Mouse (Mus musculus) hindbrain, postnatal 0 days (tissue): Measurements from ENCODE around the gene Fam184b. TPM values are rescaled to one million over a fixed set of nuclear protein-coding genes. Genes with fewer than 3 reads are reported as not detected.
"Not testable (repeated sequence)": the region's sequence is repeated elsewhere in the genome, so short reads cannot be mapped to it uniquely, and the experiment has no call there.

ENCODE experiments used
- ATAC-seq: fragments of 200-750 bp; cut with Nextera tagmentation; 2 replicates; pipeline ENCODE4 v1.8.0; 2017; ENCODE audit warnings: mild to moderate bottlenecking, moderate TSS enrichment, moderate library complexity
- DNase-seq: peaks from one replicate; pipeline ENCODE4 v3.0.0-alpha.2; 2015; ENCODE audit warnings: low spot score
- H3K27ac ChIP-seq: fragments of 300-500 bp; sonication (generic); 2 replicates; pipeline ENCODE4 v1.5.1; 2014; ENCODE audit warnings: mild to moderate bottlenecking
- H3K27me3 ChIP-seq: fragments of 300-500 bp; sonication (generic); 2 replicates; pipeline ENCODE4 v1.6.1; 2014; ENCODE audit warnings: low read length, mixed read lengths; ENCODE audit not compliant: insufficient read depth
- H3K36me3 ChIP-seq: fragments of 300-500 bp; sonication (generic); 2 replicates; pipeline ENCODE4 v1.6.1; 2014; ENCODE audit warnings: low read length, mixed read lengths; ENCODE audit not compliant: insufficient read depth
- H3K4me1 ChIP-seq: fragments of 300-500 bp; sonication (generic); 2 replicates; pipeline ENCODE4 v1.6.1; 2014; ENCODE audit warnings: antibody characterized with exemption, low read length, mixed read lengths; ENCODE audit not compliant: insufficient read depth
- H3K4me2 ChIP-seq: fragments of 300-500 bp; sonication (generic); 2 replicates; pipeline ENCODE4 v1.6.1; 2014; ENCODE audit warnings: low read depth, mild to moderate bottlenecking, low read length, moderate library complexity, mixed read lengths
- H3K4me3 ChIP-seq: fragments of 300-500 bp; sonication (generic); 2 replicates; pipeline ENCODE4 v1.5.1; 2014; ENCODE audit warnings: low read length
- H3K9ac ChIP-seq: fragments of 300-500 bp; sonication (generic); replicated peaks from 2 replicates; pipeline ENCODE4 v1.6.1; 2014; ENCODE audit warnings: mild to moderate bottlenecking, low read length, moderate library complexity, mixed read lengths
- H3K9me3 ChIP-seq: fragments of 300-500 bp; sonication (generic); 2 replicates; pipeline ENCODE4 v1.6.1; 2016; ENCODE audit warnings: low read length, mixed read lengths
- CTCF ChIP-seq: IDR thresholded peaks from 2 replicates; pipeline ENCODE4 v1.5.1; 2016; ENCODE audit warnings: antibody characterized with exemption, control low read depth, low read depth
- WGBS: fragments of 180-500 bp; shearing (Covaris S2); extraction: QIAGEN DNeasy Blood & Tissue Kit; methylation state at CpG from one replicate; pipeline ENCODE4 v1.1.7; 2014; 5-methylcytosine and 5-hydroxymethylcytosine counted together
- polyA plus RNA-seq: library from polyadenylated mRNA; unstranded; fragments of >200 nt; fragmentation: Nextera tagmentation; extraction: Ambion mirVana; gene quantifications from 2 replicates; pipeline ENCODE4 v1.2.1, GENCODE M21; 2015
- total RNA-seq: library from RNA; depleted of rRNA; stranded (reverse); fragments of >200 nt; gene quantifications from 2 replicates; pipeline ENCODE4 v1.2.3, GENCODE M21; 2014

Fam184b gene
- total and polyA plus RNA-seq, 2 experiments from 2014 or later, result 15.1 to 15.3 TPM

DNA sequence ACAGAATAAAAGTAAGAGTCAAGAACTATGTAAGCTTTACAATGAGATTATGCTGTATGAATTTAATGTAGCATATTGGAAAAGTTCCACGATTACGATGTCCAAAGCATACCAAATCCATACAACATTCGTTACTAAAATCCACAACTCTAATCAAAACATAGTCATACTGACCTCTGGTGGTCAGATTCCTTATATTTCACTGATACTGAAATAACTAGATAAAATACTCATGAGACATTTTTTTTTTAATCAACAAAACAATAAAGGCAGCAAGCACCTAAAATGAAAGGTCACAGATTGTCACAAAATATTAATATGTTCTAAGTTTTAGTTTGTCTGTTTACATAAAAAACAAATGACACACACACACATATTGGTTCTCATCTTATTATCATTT is 28.9 kb upstream of the Fam184b start:
- Histone ChIP-seq H3K9ac (no peak overlapping the region), H3K27ac (no peak overlapping the region), H3K27me3 (no peaks in the 10 kb centered on the region), H3K9me3 (no peaks in the 10 kb centered on the region), H3K4me1 (peaks cover 4% of the 10 kb centered on the region; the same call in 1 of the 2 replicates), H3K4me3 (peak overlapping the region; percentile 69; the same call in 1 of the 2 replicates), H3K36me3 (no peaks in the 10 kb centered on the region), H3K4me2 (peak overlapping the region; percentile 98)
- WGBS, result 9% methylated on average over 3 of the region's 3 CpGs
- ATAC-seq, result no peak
- TF ChIP-seq CTCF, result peak; percentile 63
- peak; percentile 86 for DNase-seq

DNA sequence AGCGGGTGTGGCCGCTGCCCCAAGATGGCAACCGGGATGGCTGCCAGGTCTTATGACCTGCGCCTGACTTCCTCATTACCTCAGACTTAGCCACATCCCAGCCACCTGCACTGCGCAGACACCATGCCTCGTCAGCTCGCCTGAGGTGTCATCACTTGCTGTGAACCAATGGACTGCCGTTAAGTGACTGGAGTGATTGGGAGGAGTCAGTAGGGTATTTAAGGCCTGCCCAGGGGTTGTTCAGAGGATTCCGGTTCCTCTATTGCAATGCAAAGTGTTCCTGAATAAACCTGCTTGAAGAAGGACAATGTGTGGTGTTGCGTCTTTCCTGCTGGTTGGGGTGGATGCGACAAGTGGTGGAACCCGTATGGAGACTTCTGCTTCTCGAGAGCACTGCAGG is 19.0 kb upstream of the Fam184b start:
- not testable (repeated sequence) for H3K4me3 ChIP-seq, H3K27me3 ChIP-seq, H3K36me3 ChIP-seq, DNase-seq, H3K4me2 ChIP-seq, ATAC-seq, H3K27ac ChIP-seq, H3K4me1 ChIP-seq, H3K9me3 ChIP-seq, H3K9ac ChIP-seq
- WGBS, result 96% methylated on average over 13 of the region's 13 CpGs

DNA sequence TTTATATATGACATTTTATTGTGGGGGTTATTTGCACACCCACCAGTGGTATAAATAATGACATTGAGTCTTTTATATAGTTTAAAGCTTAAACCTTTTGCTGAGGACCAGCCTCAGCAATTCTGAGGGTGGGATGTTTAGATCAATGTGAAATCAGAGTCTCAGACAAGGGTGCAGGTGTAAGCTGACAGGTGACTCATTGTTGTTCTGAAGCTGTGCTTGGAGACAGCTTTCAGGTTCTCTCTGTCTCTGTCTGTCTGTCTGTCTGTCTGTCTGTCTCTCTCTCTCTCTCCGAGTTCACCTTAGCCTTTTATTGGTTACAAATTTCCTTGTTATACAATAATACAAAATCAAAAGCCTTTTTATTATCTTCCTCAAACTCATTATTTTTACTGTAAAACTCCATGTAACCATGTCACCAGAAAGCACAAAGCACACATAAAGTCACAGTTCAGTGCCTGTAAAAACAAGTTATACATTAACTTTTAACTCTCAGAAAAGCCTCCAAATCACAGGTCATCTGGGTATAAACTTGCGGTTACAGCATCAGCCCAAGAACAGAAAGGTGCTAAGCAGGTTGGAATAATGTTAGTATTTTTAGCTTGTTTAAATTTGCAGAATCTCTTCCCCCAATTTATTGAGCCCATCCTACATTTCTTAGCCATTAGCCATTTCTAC is 11.8 kb upstream of the Fam184b start:
- no peak for TF ChIP-seq CTCF
- ATAC-seq (no peak), DNase-seq (no peak)
- no peaks in the 10 kb centered on the region for H3K9me3 ChIP-seq
- 92% methylated on average over 2 of the region's 2 CpGs for WGBS
- H3K4me2 ChIP-seq, result no peak overlapping the region
- no peak overlapping the region for H3K4me3 ChIP-seq
- H3K4me1 ChIP-seq, result no peaks in the 10 kb centered on the region
- no peaks in the 10 kb centered on the region for H3K36me3 ChIP-seq
- no peaks in the 10 kb centered on the region for H3K27me3 ChIP-seq
- no peak overlapping the region for H3K27ac ChIP-seq
- no peak overlapping the region for H3K9ac ChIP-seq

DNA sequence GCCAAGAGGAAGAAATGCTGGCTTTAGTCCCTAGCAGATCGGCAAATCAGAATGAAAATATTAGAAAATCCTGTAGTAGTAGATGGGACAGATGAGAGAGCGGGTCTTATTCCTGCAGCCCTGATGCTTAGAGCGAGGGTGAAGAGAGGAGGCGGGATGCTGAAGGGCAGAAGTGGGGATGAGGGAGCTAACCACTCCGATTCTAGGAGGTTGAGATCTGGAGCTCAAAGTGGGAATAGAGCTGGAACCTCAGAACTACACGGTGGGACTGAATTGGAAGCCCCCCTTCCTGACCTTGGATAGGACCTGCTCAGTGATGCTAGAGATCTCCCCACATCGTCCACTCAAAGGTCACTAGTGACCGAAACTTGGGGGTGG is 290 bp upstream of the Fam184b start:
- peak overlapping the region; percentile 50 for H3K4me3 ChIP-seq
- TF ChIP-seq CTCF, result no peak
- no peaks in the 10 kb centered on the region for H3K4me1 ChIP-seq
- H3K4me2 ChIP-seq, result peak overlapping the region; percentile 88
- no peak; the same call in 1 of the 2 replicates for ATAC-seq
- peak overlapping the region; percentile 65 for H3K9ac ChIP-seq
- H3K36me3 ChIP-seq, result no peaks in the 10 kb centered on the region
- H3K27ac ChIP-seq, result peak overlapping the region; percentile 80
- WGBS, result 3% methylated on average over 8 of the region's 8 CpGs
- no peaks in the 10 kb centered on the region for H3K9me3 ChIP-seq
- no peak for DNase-seq
- no peaks in the 10 kb centered on the region for H3K27me3 ChIP-seq

DNA sequence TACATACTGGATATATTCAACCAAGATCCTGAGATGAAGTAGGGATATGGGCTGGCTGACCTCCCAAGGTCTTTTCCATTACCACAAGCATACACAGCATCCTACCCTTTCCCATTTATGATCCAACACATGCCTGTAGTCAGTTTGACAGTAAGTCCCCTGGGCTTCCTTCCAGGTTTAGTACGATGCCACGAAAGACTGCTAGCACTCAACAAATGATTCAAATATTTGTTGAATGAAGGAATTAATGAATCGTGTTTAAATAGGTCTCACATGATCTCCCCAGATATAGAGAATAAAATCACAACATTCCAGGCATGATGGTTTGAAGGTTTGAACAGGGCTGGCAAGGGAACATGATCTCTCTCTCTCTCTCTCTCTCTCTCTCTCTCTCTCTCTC is 1.0 kb downstream of the Fam184b start:
- TF ChIP-seq CTCF, result no peak
- no peaks in the 10 kb centered on the region for H3K9me3 ChIP-seq
- WGBS, result 28% methylated on average over 3 of the region's 3 CpGs
- DNase-seq (peak; percentile 38), ATAC-seq (no peak)
- peak overlapping the region; percentile 65; the same call in 1 of the 2 replicates for H3K9ac ChIP-seq
- no peak overlapping the region for H3K27ac ChIP-seq
- no peaks in the 10 kb centered on the region for H3K36me3 ChIP-seq
- no peaks in the 10 kb centered on the region for H3K27me3 ChIP-seq
- peak overlapping the region; percentile 88 for H3K4me2 ChIP-seq
- H3K4me1 ChIP-seq, result no peaks in the 10 kb centered on the region
- peak overlapping the region; percentile 50 for H3K4me3 ChIP-seq

DNA sequence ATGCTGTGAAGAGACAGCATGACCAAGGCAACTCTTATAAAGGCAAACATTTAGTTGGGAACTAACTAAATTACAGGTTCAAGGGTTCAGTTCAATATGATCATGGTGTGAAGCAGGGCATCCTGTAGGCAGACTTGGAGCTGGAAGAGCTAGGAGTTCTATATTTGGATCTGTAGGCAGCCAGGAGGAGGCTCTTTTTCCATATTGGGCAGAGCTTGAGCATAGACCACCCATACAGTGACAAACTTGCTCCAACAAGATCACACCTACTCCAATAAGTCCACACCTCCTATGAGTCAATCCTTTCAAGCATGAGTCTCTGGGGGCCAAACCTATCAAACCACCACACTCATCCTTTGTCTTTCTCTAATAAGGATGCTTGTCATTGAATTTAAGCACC is 9.9 kb downstream of the Fam184b start:
- no peak overlapping the region for H3K9ac ChIP-seq
- H3K4me3 ChIP-seq, result no peak overlapping the region
- no peaks in the 10 kb centered on the region for H3K27me3 ChIP-seq
- H3K36me3 ChIP-seq, result no peaks in the 10 kb centered on the region
- H3K27ac ChIP-seq, result no peak overlapping the region
- H3K4me1 ChIP-seq, result no peaks in the 10 kb centered on the region
- TF ChIP-seq CTCF, result no peak
- no peak overlapping the region for H3K4me2 ChIP-seq
- H3K9me3 ChIP-seq, result 0 out of 2 replicates have a peak, but pooled peaks cover 3% of the 10 kb centered on the region
- DNase-seq (no peak), ATAC-seq (no peak)

DNA sequence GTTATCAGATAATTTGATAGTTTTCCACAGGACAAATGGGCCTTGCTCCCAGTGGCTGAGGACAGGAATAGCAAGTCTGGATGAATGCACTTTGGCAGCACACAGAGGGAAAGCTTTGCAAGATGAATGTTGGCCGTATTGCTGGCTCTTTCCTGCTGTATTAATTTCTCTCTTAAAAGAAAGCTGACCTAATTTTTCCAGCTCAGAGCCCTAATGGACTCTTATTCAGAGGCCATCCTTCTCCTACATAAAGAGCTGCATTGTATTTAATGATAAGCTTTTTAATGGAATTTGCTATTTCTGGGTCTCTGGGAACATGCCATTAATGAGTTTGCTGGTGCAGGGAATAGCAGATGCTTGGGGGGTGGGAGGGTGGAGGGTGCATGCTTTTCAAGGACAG is 11.6 kb downstream of the Fam184b start:
- 0 out of 2 replicates have a peak, but pooled peaks cover 3% of the 10 kb centered on the region for H3K9me3 ChIP-seq
- no peaks in the 10 kb centered on the region for H3K4me1 ChIP-seq
- ATAC-seq (peak; percentile 87), DNase-seq (peak; percentile 46)
- H3K27ac ChIP-seq, result no peak overlapping the region
- no peak for TF ChIP-seq CTCF
- H3K27me3 ChIP-seq, result no peaks in the 10 kb centered on the region
- H3K36me3 ChIP-seq, result no peaks in the 10 kb centered on the region
- H3K4me2 ChIP-seq, result no peak overlapping the region
- WGBS, result 44% methylated on average over 1 of the region's 1 CpGs
- H3K4me3 ChIP-seq, result no peak overlapping the region
- H3K9ac ChIP-seq, result no peak overlapping the region
